Mouse (Mus musculus): Measurements from ENCODE around the gene Bclaf1.
A peak's percentile ranks its signal among the peaks of the same experiment; 100 is the strongest.

Gene Bclaf1

GRCm38 (mm10) chr10:20311918-20312735 lies at the start of gene Bclaf1:
Gene Bclaf1, plus strand, starts transcription at chr10:20312469.
- DNase-seq = peak; percentile 99

- no peak for DNase-seq
Measured at GRCm38 (mm10) chr10:20262896-20263295, 49.4 kb upstream of the Bclaf1 start.

GRCm38 (mm10) chr10:20264479-20264878 lies 47.8 kb upstream of the Bclaf1 start:
- no peak for DNase-seq

- DNase-seq = no peak
Measured at GRCm38 (mm10) chr10:20267032-20267431, 45.2 kb upstream of the Bclaf1 start.

- DNase-seq = no peak
Measured at GRCm38 (mm10) chr10:20268945-20269344, 43.3 kb upstream of the Bclaf1 start.

GRCm38 (mm10) chr10:20272380-20272779 lies 39.9 kb upstream of the Bclaf1 start:
- no peak for DNase-seq

GRCm38 (mm10) chr10:20273278-20273677 lies 39.0 kb upstream of the Bclaf1 start:
- DNase-seq = no peak

- no peak for DNase-seq
Measured at GRCm38 (mm10) chr10:20274022-20274421, 38.2 kb upstream of the Bclaf1 start.

- DNase-seq = no peak
Measured at GRCm38 (mm10) chr10:20281456-20281855, 30.8 kb upstream of the Bclaf1 start.

- peak; percentile 58 for DNase-seq
Measured at GRCm38 (mm10) chr10:20285289-20285975, 26.8 kb upstream of the Bclaf1 start.

GRCm38 (mm10) chr10:20285994-20286836 lies 26.1 kb upstream of the Bclaf1 start:
- no peak for DNase-seq

GRCm38 (mm10) chr10:20287369-20287768 lies 24.9 kb upstream of the Bclaf1 start:
- DNase-seq = no peak

GRCm38 (mm10) chr10:20290467-20290883 lies 21.8 kb upstream of the Bclaf1 start:
- DNase-seq = peak; percentile 41

GRCm38 (mm10) chr10:20295961-20296360 lies 16.3 kb upstream of the Bclaf1 start:
- DNase-seq = no peak

- DNase-seq = no peak
Measured at GRCm38 (mm10) chr10:20298152-20298920, 13.9 kb upstream of the Bclaf1 start.

- no peak for DNase-seq
Measured at GRCm38 (mm10) chr10:20299114-20299513, 13.2 kb upstream of the Bclaf1 start.

GRCm38 (mm10) chr10:20310969-20311769 lies 1.1 kb upstream of the Bclaf1 start:
- no peak for DNase-seq

GRCm38 (mm10) chr10:20312736-20313301 lies 550 bp downstream of the Bclaf1 start:
- DNase-seq = peak; percentile 88

GRCm38 (mm10) chr10:20313447-20313846 lies 1.2 kb downstream of the Bclaf1 start:
- no peak for DNase-seq

- no peak for DNase-seq
Measured at GRCm38 (mm10) chr10:20313941-20314340, 1.7 kb downstream of the Bclaf1 start.

GRCm38 (mm10) chr10:20314797-20315196 lies 2.5 kb downstream of the Bclaf1 start:
- DNase-seq = no peak

All from kidney, adult 11 months (tissue).